Mouse (Mus musculus) granulocyte monocyte progenitor cell, adult 5-6 weeks (primary cell): Measurements from ENCODE around the gene Slc24a4. TPM values are rescaled to one million over a fixed set of nuclear protein-coding genes. Genes with fewer than 3 reads are reported as not detected.

Source experiments
- ATAC-seq: replicated peaks from 2 replicates; pipeline ENCODE4 v1.8.0; 2016; ENCODE audit warnings: mild to moderate bottlenecking, moderate TSS enrichment, inconsistent platforms; ENCODE audit not compliant: poor library complexity, severe bottlenecking
- total RNA-seq, 2 experiments: library from RNA; stranded (forward) in 1 of 2; stranded (reverse) in 1 of 2; fragments of 200-712, 200-1000 nt in 1 of 2; fragments of >200 nt in 1 of 2; fragmentation: Nextera tagmentation in 1 of 2; gene quantifications; 2 replicates each; pipeline ENCODE4 v1.2.3; 2014 to 2017

Slc24a4 gene
- total RNA-seq, 2 experiments from 2014 or later: not detected

GRCm38 (mm10) chr12:102282763-102283482, 154.4 kb downstream of the Slc24a4 start, which contains the start of gene Rin3:
Gene Rin3, plus strand, starts transcription at chr12:102283048.
- ATAC-seq: peak; percentile 56

DNA sequence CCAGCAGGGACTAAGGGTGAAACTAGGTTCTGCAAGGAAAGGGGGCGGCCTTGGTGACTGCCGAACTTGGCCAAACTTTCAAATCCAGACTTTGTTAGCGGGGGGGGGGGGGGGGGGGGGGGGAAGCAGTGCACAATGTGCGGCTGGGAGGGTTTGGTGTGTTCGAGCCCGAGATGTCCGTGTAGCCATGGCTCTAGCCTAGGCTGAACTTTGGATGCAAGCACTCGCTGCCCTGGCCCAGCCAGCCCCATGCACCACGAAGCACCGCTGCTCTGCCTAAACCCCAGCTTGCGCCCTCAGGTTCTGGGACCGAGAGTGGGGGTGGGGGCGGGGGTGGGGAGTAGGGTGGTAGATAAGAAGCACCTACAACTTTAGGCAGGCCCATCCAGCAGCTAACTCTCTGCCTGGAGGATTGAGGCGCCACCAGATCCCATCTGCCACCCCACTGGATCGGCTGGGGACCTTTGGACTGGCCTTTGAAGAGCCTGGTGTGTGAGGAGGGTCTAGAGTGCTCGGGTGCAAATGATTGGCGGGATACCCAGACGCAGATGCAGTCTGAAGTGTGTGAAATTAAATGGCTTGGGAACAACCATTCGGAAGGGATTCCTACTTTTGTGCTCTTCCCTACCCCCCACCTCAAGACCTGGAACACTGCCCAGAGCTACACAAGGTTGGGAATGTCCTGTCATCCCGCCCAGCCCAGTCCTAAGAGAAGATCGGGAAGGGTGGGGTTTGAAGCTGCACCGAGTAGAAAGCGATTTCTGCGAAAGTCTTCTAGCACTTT, 155.1 kb downstream of the Slc24a4 start:
- no peak for ATAC-seq

DNA sequence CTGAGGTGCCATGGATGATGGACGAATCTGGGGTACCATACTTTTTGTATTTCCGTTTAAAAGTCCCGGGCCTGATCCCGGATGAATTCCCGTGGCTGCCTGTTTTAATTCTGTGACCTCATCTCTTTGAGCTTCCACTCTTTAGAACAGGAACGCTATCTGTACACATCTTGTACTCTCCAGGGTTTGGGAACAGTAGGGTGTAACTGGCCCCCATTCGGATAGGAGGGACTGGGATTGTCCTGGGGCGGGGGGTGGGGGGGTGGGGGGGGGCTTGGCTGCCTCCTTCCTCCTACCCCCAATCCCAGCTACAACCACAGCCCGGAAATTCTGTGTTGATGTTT, 155.7 kb downstream of the Slc24a4 start:
- ATAC-seq: no peak

DNA sequence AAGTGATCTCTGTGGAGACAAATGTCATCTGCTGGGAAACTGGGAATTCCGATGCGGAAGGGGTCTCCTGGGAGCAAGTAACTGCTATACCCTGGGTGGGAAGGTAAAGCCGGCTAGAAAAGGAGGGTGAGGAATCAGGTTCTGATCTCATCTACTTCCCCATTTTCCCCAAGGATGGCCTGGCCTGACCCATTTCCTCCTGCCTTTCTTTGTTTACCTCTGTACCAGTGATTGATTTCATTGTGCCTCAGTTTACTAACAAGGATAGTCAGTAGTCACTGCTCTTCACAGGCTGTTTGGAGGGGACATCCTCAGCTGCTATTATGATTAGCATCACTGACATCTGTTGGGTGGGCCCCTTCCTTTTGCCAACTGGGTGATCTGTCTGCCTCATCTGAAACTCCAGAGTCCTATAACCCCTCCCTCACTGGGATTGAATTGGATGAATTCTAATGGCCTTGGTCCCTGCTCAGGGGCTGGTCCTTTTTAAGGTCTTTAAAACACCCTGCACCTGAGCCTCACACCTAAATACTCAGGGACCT, 156.2 kb downstream of the Slc24a4 start:
- ATAC-seq: no peak

DNA sequence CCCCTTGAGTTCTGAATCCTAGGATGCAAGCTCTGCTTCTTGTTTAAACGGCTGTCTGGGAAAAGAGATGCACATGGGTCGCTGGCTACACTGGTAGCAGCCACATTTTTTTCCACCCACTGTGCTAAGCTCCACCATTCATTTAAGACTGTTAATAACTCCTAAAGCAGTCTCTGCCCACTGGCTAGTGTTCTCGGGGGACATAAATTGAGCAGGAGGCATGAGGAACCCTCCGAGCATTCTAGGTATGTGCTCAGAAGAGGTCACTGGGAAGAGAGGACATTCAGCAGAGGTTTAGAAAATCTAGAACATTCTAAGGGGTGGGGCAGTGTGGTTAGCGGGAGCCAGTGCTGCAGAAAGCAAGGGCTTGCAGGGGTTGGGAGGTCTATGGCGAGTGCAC, 156.8 kb downstream of the Slc24a4 start:
- no peak for ATAC-seq

DNA sequence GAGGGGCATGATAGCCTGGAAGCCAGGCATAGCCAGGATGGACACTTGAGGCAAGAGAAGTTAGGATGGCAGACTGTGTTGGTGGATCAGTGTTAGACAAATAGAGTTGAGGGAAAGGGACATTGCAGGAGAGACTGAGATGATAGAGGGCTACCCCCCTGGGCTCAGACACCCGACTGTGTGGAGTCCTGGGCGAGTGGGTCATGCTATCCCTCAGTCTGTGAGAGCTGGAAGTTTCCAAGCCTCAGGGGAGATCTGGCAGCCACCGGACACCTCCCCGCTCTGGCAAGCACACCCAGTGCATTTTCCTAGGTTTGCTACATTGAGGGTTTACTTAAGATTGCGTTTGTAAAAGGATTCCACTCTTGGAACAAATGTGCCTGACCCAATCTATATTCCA, 157.2 kb downstream of the Slc24a4 start:
- no peak for ATAC-seq

DNA sequence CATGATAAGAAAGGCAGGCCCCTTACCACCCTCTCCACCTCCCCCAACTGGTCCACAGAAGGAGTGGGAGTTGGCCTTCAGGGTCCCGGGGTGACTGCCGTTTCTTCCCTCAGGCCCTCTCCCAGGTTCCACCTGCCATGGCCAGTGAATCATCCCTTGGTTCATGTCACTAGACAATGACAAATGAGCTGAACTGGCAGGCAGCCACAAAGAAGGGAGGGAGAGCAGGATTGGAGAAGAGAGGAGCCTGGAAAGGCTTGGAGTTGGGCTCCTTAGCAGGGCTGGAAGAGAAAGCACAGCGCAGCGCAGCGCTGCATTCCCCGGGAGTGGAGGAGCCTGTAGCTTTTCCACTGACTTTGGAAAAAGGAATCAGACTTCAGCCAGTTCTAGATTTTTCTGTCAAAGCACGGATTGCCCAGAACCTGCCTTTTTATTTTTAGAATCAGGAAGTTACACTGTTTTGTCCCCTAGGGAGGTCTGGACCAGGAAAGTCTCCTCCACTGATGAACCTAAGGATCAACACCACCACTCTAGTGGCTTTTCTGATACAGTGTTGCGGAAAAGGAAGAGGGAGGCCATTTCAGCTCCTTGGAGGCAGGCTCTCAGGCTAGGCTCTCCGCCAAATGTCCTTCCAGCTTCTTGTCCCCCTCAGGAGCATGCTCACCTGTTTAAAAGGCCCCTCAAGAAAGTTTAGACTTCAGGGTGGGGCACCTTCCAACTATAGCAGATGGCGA, 158.3 kb downstream of the Slc24a4 start:
- no peak for ATAC-seq

DNA sequence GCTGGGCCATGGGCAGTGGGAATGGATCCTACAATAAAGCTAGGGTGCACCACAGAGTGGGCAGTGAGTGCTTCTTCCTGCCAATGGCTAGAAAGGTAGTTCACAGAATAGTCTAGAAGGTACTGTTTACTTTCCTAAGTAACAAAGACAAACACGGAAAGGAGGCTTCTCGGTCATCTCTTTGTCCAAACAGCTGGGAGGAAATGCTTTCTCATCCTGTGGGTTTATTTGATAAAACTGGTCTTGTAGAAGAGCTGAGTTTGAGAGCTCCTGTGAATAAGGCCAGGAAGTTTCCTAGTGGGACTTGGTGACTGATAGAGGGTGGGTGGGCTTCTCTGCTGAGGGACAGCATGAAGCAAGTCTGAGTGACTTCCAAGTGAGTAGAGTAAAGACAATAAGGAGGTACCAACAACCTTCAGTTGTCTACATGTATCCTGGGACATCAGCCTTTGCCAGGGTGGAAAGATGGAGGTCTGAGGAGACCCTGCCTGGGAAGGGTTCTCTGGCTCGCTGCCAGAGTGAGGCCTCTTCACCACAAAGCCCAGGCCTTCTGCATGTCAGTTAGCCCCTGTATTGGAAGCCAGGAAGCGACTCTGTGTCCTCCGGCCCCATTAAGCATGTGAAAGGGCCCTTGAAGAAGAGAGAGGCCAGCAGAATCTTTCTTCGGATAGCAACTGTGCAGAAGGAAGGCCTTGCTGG, 159.5 kb downstream of the Slc24a4 start:
- ATAC-seq: no peak

GRCm38 (mm10) chr12:102288846-102289245, 160.3 kb downstream of the Slc24a4 start:
- ATAC-seq: no peak

- ATAC-seq: no peak
Observed at GRCm38 (mm10) chr12:102289568-102289967, 161.0 kb downstream of the Slc24a4 start.

- ATAC-seq: peak; percentile 55
Observed at GRCm38 (mm10) chr12:102290662-102291061, 162.1 kb downstream of the Slc24a4 start.

DNA sequence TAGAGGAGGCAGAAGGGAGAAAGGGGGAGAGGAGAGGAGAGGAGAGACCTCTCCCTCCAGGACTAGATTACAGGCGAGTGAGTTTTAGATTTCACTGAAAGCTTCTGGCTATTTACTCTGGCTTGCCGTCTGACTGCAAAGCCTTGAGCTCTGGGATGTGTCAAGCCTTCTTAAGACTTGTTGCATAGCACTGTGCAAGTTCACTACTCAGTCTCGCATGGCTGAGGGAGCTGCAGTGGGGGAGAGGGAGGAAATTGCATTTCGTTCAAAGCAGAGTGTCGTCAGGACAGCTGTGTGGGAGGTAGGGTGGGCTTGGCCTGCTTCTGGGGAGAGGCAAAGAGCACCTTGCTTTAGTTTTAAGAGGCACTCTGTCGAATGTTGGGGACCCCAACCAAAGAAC, 163.2 kb downstream of the Slc24a4 start:
- ATAC-seq: 0 out of 2 replicates have a peak, but pooled peaks have one; percentile 12

- no peak for ATAC-seq
Observed at GRCm38 (mm10) chr12:102292501-102293215, 164.1 kb downstream of the Slc24a4 start.

GRCm38 (mm10) chr12:102294634-102295033, 166.1 kb downstream of the Slc24a4 start:
- no peak for ATAC-seq

GRCm38 (mm10) chr12:102295230-102295629, 166.7 kb downstream of the Slc24a4 start:
- ATAC-seq: peak; percentile 49

DNA sequence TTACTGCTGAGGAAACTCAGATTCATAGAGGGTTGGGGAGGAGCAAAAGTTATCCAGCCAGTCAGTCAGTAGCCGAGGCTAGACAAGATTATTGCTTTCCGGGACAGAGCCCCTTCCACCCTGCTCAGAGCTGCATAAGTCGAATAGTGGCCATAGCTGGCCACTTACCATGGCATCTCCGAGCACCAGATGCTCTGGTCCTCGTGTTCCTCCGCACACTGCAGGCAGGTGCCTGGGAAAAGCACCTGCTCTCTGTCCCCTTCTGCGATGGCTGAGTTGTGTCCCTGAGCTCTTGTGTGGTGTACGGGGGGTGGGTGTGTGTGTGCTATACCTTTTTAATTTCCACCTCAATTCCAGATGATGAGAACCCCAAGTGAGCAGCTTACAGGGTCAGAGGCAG, 167.1 kb downstream of the Slc24a4 start:
- no peak for ATAC-seq

DNA sequence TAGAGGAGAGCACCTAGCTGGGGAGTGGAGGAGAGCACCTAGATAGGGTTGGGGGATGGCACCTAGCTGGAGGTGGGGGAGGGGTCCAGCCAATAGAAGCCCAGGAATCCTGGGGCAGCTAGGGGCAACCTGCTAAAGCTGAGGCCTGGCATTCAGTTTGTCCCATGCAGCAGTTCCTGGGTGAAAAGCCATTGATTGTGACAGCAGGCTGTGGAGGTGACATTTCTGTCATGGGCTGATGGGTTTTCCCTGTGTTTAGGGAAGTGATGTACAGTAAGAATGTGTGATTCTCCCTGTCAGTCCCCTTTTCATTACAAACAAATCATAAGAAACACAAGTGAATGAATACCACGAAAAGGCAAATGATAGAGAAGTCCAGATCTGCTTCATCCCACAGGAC, 167.8 kb downstream of the Slc24a4 start:
- ATAC-seq: peak; percentile 23

DNA sequence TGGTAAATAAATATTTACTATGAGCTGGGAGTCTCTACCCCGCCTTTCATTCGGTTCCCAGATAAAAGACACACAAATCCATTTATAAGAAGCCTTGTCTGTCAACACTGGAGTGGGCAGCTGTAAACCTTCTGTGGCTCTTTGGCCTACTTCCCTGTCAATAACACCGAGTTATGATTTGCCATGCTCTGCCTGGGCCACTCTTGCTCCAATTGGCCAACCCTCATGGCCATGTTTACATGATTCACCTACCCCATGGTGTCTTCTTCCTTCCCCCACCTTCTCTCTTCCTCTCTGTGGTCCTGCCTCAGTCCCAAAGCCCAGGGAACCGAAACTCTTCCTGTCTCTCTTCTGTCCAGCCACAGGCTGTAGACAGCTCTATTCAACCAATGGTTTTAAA, 168.4 kb downstream of the Slc24a4 start:
- ATAC-seq: peak; percentile 80

DNA sequence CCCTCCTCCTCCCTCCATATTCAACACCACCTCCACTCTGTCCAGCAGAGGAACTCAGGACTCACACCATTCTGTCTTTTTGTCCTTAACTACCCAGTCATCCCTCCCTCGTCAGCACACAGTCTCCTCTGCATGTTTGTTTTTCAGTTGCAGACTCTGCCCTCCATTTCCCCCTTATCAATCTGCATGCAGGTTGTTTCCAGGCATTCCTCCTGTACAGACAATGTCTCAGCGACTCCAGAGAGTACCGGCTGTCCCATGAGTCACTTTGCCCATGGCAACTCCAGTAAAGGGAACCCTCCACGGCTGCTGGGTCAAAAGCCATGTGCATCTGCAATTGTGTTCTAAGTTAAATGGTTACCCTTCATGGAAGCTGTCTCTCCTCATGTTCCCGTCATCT, 170.7 kb downstream of the Slc24a4 start:
- ATAC-seq: no peak

DNA sequence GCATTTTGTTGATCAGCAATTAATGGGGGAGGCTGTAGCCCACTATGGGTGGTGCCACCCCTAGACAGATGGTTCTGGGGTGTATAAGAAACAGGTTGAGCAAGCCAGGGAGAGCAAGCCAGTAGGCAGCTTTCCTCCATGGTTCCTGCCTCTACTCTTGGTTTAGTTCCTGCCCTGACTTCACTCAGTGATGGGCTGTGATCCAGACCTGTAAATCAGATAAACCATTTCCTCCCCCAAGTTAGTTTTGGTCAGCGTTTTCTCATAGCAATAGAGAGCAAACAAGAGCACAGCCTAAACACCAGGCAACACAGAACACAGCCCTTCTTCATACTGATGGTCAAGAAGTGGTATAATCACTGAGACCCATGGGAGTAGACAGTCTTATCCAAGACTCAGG, 173.1 kb downstream of the Slc24a4 start:
- no peak for ATAC-seq
